Mouse (Mus musculus) telencephalon, adult 2 months (tissue): ENCODE results near the gene Iqschfp.

Experiments used
- DNase-seq: peaks from one replicate; pipeline ENCODE4 v3.0.0-alpha.2; 2011; ENCODE audit warnings: low read depth, low spot score

Gene Iqschfp

DNA sequence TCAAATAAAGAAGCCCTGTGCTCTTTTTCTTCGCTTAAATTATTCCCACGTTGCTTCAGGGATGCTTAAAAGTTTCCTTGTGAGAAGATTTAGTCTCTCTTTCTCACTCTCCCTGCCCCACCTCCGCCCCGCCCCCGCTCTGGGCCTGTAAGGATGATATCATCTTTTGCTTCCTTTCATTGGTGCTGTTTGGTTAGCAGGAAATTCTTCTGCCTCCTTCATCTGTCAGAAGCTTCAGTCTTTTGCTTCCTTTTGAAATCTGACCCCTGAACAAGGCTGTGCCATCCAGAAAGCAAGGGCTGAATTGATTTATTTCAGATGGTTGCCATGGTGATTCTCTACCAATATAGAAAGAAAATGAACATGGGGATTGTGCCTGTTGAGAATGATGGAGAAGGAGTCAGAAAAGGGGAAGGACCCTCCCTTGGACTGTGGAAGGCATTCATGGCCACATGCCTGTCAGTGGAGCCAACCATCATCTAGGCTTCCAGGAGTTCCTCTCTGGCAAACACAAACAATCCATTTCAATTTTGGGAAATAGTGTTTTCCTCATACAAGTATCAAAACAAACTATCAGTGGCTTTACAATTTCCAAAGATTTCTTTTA lies 62.5 kb downstream of the Iqschfp start:
- DNase-seq, result peak; percentile 32

DNA sequence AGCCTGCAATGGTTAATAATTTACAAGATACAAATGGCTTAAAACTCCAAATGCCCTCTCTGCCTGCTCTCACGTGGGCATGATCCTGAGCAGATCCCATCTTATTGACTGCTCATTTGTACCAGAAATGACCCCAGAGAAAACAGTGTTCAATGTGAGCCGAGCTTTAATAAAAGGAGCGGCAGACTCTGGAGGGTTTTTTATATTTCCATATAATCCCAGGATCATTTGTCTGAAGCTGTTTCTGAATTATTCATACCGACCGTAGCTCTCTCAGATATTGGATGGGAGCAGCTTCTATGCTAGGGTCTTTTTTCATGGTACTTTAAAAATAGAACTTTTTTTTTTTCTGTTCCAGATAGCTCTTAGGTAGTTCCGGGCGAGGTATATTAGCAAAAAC lies 67.6 kb downstream of the Iqschfp start:
- no peak for DNase-seq

DNA sequence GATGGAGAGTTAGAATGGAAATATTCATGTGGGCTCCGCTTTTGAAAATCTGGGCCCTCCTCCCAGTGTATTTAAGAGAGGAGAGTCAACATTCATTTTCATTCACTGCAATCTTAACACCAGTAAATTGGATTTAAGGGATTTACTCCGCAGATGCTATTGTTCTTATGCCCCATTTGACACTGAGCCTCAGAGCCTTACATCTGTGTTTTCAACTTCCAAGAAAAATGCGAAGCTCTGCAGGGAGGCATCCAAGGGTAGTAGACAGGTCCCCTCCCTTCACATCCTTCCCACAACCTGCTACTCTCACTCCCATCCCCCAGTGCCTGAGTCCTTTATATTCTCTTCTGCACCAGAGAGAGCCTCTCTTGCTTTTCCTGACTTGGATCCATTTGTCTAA lies 68.1 kb downstream of the Iqschfp start:
- DNase-seq, result no peak

DNA sequence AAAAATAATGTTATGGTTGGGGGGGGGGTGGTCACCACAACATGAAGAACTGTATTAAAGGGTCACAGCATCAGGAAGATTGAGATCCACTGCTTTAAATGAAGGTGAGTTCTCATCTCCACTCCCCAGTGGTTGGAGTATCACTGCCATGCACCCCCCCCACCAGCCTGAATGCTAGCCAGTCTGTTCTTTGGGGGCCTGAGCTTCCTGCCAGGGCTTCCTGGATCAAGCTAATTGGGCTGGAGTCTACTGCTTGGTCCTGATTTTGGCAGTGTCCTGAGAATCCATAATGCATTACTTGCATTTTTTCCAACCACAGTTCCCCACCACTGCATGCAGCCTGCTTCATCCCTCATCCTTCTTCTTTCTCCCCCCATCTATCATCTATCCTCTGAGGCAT lies 68.7 kb downstream of the Iqschfp start:
- DNase-seq, result no peak

DNA sequence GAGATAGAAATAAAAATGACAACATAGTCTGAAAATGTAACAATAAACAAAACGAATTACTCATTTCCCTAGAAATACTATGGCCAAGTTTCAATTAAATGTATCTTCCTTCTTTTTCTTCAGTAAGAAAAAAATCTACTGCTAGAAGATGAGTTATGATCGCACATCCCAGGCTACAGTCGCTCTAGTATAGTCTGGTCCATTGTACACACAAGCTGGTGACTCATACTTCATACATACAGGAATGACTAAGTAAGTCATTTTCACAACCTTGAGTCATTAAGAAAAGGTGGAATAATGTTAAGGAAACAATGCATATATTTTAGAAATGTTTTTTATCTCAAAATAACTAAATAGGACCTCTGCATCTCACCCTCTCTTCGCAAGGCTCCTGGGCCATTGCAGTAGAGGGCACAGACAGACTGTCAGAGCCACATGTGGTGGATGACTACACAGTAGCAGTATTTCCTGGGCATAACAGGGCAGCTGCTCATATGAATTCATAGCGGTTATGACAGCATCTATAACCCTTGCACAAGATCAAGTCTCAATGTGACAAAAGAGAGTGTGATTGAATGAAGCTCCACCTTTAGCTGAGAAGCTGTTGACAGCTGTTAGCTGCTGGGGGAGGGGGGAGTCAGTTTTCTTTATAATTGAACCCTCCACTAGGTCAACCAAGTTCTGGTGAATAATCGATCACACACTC lies 70.1 kb downstream of the Iqschfp start:
- DNase-seq, result no peak

DNA sequence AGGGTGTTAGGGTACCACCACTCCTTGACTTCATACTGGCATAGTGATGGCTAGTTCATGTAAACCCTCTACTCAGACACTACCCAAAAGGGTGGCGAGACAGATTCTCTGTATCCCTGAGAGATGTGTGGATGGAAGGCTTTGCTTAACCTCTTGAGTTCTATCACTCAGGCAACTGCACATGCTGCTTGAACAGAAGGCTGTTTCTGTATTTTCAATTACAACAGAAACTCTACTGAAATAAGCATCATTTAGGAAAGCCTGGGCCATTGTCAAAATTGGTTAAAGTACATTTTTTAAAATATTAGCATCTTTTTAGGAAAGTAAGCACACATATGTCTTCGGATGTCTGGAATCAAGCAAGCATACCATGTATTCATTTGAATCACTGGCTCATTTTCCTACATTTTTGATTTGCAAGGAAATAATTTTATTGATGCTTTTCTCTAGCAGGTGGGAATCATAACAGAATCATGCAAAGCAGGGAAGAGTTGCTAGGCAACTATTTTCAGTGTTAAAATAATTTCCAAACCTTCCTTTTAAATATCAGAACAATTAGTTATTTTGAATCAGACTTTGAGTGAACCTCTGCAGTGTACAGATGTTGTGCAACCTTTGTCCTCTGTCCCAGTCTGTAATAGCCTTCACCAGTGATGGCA lies 82.4 kb downstream of the Iqschfp start:
- DNase-seq, result no peak

DNA sequence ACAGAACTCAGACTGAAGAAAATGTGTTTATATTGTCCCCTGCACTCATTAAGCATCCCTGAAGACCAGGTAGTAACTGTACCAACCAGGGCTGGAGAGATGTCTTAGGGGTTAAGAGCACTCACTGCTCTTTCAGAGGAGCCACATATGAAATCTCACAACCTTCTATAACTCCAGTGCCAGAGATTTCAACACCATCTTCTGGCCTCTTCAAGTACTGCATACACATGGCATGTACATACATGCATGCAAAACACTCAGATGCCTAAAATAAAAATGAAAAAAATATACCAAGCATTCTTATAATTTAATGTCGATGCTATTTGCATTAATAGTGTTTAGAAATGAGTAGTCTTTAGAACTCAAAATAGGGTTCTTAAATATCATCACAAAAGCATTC lies 88.0 kb downstream of the Iqschfp start:
- DNase-seq, result no peak

DNA sequence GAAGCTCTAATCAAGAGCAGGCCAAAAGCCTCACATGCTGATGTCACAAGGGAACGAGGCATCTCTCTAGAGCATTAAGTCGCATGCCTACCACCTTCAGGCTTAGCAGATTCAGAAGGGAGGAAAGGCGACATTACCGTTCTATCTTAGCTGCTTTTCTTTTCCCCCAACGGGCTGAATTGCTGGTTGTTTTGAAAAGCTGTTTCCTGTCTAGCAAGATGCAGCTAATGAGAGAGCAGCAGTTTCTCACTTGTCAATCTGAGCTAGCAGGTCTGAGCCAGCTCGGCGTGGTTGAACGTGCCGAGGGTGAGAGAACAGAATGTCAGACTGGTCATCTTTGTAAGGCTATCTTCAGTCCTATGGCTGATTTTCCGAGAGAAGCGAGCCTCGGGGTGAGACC lies 91.3 kb downstream of the Iqschfp start:
- no peak for DNase-seq

DNA sequence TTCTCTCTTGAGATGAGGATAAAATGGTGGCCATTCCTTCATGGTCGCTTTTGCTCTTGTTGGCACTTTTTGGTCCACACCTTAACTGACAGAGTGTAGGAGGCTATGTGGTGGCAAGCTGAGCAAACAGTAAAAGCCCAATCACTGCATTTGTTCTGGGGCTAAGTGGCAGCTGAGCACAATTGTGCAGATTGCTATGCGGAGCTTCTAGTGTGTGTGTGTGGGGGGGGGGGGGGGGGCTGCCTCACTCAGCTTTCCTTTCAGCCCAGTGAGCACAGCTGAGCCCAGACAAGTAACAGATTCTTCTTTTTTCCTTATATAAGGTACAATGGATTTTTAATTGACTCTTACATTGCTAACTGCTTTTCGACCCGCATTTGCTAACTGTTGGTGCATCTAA lies 110.4 kb downstream of the Iqschfp start:
- DNase-seq, result no peak

DNA sequence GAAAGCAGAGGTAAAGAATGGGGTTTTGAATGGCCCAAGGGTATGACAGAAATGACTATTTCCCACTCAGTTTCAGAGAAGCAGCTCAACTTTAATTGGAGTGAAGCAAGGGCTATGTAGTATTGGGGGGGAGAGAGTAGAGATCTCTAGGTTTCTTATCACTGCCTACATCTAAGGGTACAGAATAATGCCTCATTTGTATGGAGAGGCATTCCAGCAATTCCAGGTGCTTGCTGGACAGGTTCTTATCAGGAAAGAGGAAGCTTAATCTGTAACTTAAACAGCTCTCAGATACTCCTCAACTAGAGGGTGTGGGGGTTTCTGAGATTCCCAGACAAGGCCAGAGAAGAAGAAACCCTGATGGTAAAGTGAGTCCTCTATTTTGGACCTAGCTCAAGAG lies 120.3 kb downstream of the Iqschfp start:
- no peak for DNase-seq

DNA sequence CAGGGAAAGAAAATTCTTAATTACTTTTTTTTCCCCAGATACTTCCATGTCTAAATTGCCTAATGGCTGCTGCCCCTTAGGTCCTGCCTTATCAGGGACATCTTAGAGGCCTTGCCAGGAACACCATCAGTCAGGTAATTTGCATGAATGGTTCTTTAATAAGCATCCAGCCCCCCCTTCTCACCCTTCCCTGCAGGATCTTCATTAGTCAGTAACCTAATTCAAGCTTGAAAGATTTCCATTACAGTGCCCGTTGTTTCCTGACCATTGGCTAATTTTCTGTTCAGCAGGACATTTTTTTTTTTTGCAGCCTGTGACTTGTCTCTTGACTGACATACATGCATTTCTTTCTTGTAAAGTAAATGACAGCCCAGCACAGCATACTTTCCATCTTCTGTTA lies 123.8 kb downstream of the Iqschfp start:
- no peak for DNase-seq

DNA sequence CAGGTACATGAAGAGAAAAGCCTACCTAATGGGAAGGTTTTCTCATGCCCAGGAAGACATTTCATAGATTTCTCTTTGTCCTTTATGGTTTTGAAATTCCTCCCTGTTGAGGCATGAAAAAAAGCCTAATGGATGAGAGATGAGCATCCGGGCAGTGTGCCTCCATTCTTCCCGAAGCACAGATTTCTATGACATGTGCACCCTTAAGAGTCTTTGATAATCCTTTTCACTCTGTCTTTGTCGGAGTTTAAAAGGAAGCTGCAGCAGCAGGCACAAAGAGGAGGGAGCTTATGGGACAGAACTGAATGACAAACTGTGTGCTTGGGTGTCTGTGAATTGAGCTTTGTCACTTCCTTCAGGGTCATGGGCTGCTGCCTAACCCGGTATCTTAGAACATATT lies 127.4 kb downstream of the Iqschfp start:
- no peak for DNase-seq

DNA sequence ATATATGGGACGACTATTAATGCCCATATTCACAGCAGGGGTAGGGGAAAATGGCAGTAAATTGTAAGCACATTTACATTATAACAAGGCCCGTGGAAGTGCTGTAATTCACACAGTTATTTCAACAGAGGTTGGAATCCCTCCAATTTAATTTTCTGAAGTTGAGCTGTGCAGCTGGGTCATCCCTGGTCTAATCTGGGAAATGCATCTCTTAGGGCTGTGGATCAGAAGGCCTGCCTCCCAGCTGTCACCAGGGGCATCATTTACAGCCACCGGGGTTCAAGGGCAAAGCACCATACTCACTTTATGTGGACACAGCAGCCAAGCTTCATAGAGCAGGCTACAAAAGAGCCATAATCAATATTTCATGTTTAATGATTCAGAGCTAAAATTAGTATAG lies 144.1 kb downstream of the Iqschfp start:
- no peak for DNase-seq

DNA sequence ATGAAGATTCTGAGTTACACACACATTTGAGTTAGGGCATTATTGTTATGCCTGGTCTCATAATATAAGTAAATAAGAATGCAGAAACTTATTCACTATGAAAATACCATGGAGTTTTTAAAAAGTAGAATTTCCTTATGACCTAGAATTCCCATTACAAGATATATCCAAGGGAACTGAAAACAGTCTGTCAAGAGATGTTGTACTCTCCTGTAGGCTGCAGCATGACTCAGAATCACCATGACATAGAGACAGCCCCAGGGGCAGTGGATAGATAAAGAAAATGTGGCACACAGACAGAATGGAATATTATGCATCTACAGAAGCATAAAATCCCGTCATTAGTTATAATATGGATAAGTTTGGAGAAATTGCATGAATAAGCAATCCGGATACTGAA lies 150.9 kb downstream of the Iqschfp start:
- no peak for DNase-seq

DNA sequence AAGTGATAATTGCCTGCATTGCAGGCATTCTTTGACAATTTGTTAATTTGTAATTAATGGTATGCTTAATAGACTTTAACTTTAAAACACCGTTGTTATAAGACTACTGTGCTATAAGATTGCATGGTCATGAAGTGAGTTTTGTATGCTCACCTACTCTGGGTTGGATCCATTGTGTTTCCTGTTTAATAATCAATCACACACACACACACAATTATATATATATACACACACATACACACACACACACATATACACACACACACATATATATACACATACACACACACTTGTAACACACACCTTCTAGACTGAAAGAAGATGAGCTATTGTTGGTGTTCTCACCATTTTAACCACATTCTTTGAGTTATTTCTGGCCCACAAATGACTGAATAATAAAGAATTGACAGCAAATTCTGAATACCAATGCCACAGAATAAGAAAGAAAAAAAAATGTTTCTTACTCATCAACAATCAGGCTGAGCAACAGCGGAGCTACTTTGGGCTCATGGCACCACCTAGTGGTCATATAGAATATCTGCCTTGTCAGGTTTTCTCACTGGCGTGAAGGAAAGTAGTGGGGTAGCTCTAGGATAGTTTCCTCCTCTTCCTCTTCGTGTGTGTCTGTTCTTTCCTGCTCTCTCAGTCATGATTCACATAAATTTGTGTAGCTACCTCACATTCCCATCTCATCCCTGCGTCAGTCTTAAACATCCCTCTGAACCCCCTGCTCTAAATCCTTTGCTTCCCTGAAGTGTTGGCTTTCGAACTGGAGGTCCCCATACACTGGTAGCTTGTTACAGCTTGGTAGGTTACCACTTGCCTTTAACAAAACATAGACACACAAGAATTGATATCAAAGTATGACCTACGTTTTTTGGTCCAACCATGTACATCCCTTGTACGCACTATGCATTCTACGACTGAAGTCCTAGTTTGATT lies 153.7 kb downstream of the Iqschfp start:
- no peak for DNase-seq

DNA sequence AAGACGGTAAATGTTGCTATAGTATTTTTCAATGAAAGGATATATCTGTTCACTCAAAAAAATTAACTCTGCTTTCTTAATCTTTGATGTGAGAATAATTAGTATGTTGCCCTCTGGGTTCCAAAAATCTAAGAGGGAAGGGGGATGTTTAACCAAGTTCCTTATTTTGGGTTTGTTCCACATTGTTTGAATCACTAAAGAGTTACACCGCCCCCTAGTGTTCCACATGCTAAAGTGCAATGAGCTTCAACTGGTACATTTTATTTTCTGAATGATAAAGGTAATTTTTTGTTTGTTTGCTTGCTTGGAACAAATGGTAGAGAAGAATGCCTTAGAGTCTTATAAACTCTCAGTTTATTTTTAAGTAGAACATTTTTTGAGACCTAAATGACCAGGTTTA lies 161.5 kb downstream of the Iqschfp start:
- DNase-seq, result no peak

DNA sequence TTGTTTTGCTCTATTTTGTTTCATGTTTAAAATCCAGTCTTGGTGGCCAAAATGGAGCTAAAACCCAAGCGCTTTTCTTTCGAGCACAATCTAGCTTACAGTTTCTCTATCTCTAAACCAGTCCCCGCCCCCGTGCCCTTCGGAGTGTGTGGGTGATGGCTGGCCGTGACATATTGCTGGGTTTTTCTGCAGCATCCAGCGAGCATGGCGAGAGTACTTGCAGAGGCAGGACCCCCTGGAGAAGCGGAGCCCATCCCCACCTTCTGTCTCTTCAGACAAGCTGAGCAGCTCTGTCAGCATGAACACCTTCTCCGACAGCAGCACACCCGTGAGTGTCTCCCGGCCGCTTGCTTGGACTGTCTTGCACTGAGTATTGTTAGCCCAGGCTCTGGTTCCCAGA lies 163.0 kb downstream of the Iqschfp start:
- no peak for DNase-seq

DNA sequence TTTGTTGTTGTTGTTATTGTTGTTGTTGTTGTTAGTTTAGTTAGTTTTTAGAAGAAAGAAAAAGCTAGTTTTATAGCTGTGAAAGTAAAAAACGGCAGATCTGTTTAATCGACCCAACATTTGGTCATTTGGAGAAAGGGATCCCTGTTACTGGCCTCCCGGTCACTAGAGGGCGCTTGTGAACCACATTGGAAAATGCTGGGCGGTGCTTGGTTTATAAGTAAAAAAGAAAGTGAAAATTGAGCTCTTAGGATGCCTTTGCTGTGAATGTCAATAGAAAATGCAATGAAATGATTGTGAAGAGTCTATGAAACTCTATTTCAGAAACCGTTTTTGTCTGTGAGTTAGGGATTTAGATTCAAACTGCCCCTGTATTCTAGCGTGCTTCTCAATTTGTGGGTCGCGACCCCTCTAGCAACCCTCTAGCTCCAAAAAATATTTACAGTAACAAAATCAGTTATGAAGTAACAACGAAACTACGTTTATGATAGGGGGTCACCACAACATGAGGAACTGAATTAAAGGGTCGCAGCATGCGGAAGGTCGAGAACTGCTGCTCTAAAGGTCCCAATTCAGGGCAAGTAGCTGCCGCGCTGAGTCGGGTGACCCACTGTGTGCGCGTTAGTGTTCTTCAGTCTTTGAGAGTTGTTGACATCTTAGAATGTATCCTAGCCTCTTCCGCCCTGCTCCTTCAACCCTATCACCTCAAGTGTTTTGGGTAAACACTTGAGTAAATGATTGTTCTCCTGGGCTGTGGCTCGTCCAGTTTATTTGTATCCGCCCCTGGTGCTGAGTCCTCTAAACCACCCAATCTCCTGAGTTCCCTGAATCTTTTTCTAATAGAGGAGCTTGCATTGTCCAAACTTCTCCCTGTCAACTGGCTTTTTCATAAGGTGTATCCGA lies 164.6 kb downstream of the Iqschfp start:
- DNase-seq, result peak; percentile 41

DNA sequence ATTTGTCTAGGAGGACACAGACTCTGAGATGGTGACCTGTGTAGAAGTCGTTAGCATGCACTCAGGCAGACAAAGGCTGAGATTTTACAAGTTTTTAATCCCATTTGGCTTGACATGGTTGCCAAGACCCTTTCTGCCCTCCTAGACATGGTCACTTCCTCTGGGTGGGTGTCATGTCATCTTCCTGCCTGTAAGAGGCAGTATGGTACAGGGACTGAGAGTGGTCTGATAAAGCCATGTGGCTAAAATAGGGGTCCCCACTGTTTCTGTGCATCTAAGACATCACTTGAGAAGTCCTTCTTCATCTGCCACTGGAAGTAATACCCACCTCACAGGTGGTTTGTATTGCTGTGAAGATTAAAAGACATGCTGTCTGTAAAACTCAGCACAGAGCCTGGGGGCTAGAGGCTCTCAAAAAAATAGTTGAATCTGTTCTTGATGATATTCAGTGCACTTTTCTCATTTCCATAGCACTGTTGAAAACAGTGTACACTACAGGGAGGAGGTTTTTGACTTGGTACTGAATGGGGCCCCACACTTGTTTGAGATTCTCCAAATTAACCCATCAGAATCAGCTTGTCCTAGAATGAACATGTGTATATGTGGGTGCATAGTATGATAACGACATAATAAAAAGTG lies 167.2 kb downstream of the Iqschfp start:
- DNase-seq, result no peak

DNA sequence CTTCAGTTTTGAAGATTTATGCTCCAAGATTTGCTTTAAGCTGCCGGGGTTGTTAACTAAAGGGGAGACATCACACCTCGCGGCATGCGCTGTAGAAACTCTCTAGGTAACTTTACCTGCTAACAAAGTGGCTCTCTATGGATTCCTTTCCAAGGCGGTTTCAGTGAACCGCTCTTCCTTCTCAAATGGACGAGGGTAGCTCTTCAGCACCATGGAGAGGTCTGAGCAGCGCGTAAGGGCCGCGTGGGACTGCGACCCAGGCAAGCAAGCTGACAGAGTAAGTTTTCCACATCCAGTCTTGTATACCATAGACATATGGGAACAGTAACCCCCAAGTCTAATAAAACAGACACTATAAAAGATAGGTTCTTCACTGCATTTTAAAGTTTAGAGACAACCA lies 172.7 kb downstream of the Iqschfp start, which contains the start of gene Schip1:
Schip1 (plus strand) TSS at position 72 of the 400 bp plus-strand sequence.
- DNase-seq, result no peak
